Mouse (Mus musculus) lung, postnatal 0 days (tissue): ENCODE measurements around the gene Msgn1.

Source experiments
- CTCF ChIP-seq: IDR thresholded peaks from 2 replicates; pipeline ENCODE4 v1.5.1; 2016; ENCODE audit warnings: antibody characterized with exemption, mild to moderate bottlenecking
- EP300 ChIP-seq: IDR thresholded peaks from 2 replicates; pipeline ENCODE4 v1.6.1; 2016; ENCODE audit warnings: antibody characterized with exemption, mild to moderate bottlenecking, control low read depth

DNA sequence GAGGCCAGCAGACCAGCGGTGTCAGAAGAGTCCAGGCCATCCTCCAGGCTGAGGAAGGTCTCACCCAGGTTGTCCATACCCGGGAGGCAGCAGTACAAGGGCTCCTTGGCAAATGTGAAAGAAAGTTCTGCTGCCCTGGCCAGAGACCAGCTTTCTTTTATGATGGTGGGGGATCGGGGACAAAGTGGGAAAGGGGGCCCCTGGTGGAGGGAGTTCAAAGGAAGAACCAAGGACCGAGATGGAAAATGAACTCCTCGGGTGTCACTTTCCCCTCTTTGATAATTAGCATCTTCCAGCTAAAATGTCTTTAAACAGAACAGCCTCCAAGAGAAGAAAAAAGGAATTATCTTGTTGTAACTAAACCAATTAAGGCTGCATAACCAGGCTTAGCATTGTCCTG is at the start of gene Msgn1:
- no peak for TF ChIP-seq CTCF
- TF ChIP-seq EP300, result no peak
